Mouse (Mus musculus) forebrain, embryonic 12.5 days (tissue): ENCODE measurements around the gene Arl5a. TPM values are rescaled to one million over a fixed set of nuclear protein-coding genes. Genes with fewer than 3 reads are reported as not detected.

Experiments used
- ATAC-seq: fragments of 200-750 bp; cut with Nextera tagmentation; 2 replicates; pipeline ENCODE4 v1.8.0; 2017; ENCODE audit warnings: moderate TSS enrichment; ENCODE audit not compliant: low FRiP score
- H3K27ac ChIP-seq: fragments of 300-500 bp; sonication (generic); 2 replicates; pipeline ENCODE4 v1.5.1; 2016; ENCODE audit warnings: mild to moderate bottlenecking
- H3K27me3 ChIP-seq: fragments of 300-500 bp; sonication (generic); 2 replicates; pipeline ENCODE4 v1.6.1; 2016; ENCODE audit warnings: mild to moderate bottlenecking
- H3K36me3 ChIP-seq: fragments of 300-500 bp; sonication (generic); replicated peaks from 2 replicates; pipeline ENCODE4 v1.6.1; 2016; ENCODE audit warnings: mild to moderate bottlenecking
- H3K4me1 ChIP-seq: fragments of 300-500 bp; sonication (generic); 2 replicates; pipeline ENCODE4 v1.6.1; 2016
- H3K4me2 ChIP-seq: fragments of 300-500 bp; sonication (generic); 2 replicates; pipeline ENCODE4 v1.6.1; 2016; ENCODE audit warnings: mild to moderate bottlenecking, moderate library complexity
- H3K4me3 ChIP-seq: fragments of 300-500 bp; sonication (generic); replicated peaks from 2 replicates; pipeline ENCODE4 v1.5.1; 2016; ENCODE audit warnings: mild to moderate bottlenecking
- H3K9ac ChIP-seq: fragments of 300-500 bp; sonication (generic); 2 replicates; pipeline ENCODE4 v1.6.1; 2016; ENCODE audit warnings: mild to moderate bottlenecking
- H3K9me3 ChIP-seq: fragments of 300-500 bp; sonication (generic); 2 replicates; pipeline ENCODE4 v1.6.1; 2016
- WGBS: fragments of 180-500 bp; shearing (Covaris S2); methylation state at CpG from one replicate; pipeline ENCODE4 v1.1.7; 2016; 5-methylcytosine and 5-hydroxymethylcytosine counted together
- polyA plus RNA-seq: library from polyadenylated mRNA; unstranded; fragments of >200 nt; fragmentation: Nextera tagmentation; extraction: Ambion mirVana; gene quantifications from 2 replicates; pipeline ENCODE4 v1.2.1, GENCODE M21; 2016

Arl5a gene
- polyA plus RNA-seq, 1 experiment from 2014 or later: 67.8 TPM

DNA sequence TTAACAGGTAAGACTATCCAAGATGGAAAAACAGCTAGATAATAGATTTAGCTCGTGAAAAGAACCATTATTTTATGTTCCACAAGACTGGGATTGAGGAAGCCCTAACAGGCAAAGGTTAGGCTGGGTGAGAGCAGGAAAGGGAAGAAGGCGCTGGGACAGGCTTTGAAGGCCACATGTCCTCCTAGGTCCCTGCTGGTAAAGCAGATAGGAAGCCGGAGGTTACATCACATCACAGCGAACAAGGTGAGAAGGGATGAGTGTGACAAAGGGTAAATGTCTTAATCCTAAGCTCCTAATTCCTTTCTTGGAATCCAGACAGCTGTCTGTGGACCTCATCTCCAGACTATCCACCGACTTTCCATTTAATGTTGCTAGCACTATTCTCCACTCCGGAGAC lies 5.4 kb downstream of the Arl5a start:
- Histone ChIP-seq H3K9me3 (peaks cover 15% of the 10 kb centered on the region; the same call in 1 of the 2 replicates), H3K27ac (no peak overlapping the region), H3K4me2 (no peak overlapping the region), H3K4me3 (no peak overlapping the region), H3K27me3 (no peaks in the 10 kb centered on the region), H3K36me3 (peaks cover 22% of the 10 kb centered on the region), H3K4me1 (peaks cover 26% of the 10 kb centered on the region), H3K9ac (no peak overlapping the region)
- WGBS: 92% methylated on average over 6 of the region's 6 CpGs
- no peak for ATAC-seq

DNA sequence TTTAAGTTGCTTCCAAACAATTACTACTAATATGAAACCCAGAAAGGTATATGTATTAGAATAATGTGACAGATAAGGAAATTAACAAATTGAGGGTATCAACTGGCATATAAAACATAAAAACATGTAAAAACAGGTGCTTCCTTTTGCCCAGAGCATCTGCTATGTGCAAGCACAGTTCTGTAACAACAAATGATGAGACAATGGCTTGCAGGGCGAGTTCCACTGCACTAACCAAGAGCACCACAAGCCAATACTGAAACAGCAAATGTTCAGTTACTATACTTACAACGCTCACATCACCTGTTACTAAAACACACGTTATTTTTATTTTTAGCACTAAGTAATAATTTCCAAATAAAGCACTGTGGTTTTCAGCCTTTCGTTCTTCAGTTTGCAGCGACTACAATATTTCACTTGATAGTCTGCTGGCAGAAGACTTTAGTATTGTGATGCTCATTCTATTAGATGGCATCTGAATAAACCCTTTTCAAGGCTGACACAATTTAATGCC lies 12.1 kb downstream of the Arl5a start:
- no peak overlapping the region for H3K27ac ChIP-seq
- WGBS: 96% methylated on average over 5 of the region's 5 CpGs
- peaks cover 42% of the 10 kb centered on the region for H3K9me3 ChIP-seq
- no peaks in the 10 kb centered on the region for H3K4me1 ChIP-seq
- no peak overlapping the region for H3K4me3 ChIP-seq
- ATAC-seq: no peak
- no peak overlapping the region for H3K4me2 ChIP-seq
- no peak overlapping the region for H3K9ac ChIP-seq
- peaks cover 79% of the 10 kb centered on the region for H3K36me3 ChIP-seq
- no peaks in the 10 kb centered on the region for H3K27me3 ChIP-seq

DNA sequence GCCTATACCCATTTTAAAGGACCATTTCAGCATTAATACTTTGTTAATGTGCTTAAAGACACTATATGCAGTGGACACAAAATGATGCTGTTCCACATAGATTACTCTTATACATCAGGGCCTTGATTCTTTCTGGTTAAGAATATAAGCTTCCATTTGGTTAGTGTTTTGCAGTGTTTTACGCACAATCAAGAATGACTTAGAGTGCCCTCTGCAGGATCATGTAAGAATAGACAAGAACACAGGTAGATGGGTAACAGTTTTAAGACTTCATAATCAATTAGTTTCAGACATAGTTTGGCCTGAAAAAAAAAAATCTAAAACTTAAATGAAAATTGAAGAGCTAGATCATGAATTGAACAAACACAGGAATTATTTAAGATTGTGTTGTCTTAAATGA lies 18.2 kb downstream of the Arl5a start:
- no peak overlapping the region for H3K9ac ChIP-seq
- no peaks in the 10 kb centered on the region for H3K27me3 ChIP-seq
- H3K9me3 ChIP-seq: peaks cover 26% of the 10 kb centered on the region
- peaks cover 78% of the 10 kb centered on the region for H3K36me3 ChIP-seq
- 96% methylated on average over 1 of the region's 1 CpGs for WGBS
- H3K4me1 ChIP-seq: no peaks in the 10 kb centered on the region
- H3K4me3 ChIP-seq: no peak overlapping the region
- no peak overlapping the region for H3K27ac ChIP-seq
- ATAC-seq: no peak
- H3K4me2 ChIP-seq: no peak overlapping the region

DNA sequence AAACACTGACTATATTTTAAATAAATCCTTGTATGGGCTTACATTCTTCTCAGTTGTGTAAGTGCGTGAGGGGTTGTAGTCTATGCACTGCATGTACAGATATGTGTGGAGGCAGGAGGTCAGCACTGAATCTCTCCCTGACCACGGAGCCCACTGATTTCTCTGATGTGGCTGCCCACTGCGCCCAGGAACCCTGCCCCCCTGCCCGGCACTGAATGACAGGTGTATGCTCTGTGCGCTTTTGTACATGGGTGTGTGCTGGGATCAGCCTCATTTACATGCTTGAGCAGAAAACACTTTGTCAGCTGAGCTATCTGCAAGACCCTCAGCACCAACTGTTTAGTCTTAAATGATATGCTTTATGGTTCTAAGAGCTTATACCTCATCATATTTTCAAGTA lies 19.5 kb downstream of the Arl5a start:
- Histone ChIP-seq H3K9me3 (peaks cover 14% of the 10 kb centered on the region), H3K27ac (no peak overlapping the region), H3K4me2 (no peak overlapping the region), H3K4me3 (no peak overlapping the region), H3K36me3 (peaks cover 68% of the 10 kb centered on the region), H3K9ac (no peak overlapping the region), H3K27me3 (no peaks in the 10 kb centered on the region), H3K4me1 (no peaks in the 10 kb centered on the region)
- whole genome bisulfite sequencing: 95% methylated on average over 5 of the region's 5 CpGs
- no peak for ATAC-seq

DNA sequence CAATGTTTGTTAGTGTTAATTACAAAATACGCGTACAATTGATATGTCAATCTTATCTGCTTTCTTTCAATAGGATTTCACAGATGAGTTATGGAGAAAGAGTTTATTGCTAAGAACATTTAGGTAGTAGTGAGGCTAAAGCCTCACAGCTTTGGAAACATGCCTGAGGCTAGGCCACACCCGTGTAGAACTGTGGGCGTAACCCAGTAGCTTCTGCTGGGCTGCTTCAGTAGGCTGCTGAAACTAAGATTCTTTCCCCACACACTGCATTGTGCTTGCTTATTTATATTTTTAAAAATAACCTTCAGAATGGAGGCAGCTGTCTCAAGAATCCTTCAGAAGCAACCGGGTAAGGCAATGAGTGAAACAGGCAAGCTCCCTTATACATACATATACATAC lies 30.2 kb downstream of the Arl5a start:
- no peak overlapping the region for H3K27ac ChIP-seq
- no peaks in the 10 kb centered on the region for H3K4me1 ChIP-seq
- no peaks in the 10 kb centered on the region for H3K9me3 ChIP-seq
- H3K4me3 ChIP-seq: no peak overlapping the region
- H3K36me3 ChIP-seq: peaks cover 5% of the 10 kb centered on the region
- H3K27me3 ChIP-seq: no peaks in the 10 kb centered on the region
- WGBS: 92% methylated on average over 5 of the region's 5 CpGs
- no peak for ATAC-seq
- H3K9ac ChIP-seq: no peak overlapping the region
- no peak overlapping the region for H3K4me2 ChIP-seq

DNA sequence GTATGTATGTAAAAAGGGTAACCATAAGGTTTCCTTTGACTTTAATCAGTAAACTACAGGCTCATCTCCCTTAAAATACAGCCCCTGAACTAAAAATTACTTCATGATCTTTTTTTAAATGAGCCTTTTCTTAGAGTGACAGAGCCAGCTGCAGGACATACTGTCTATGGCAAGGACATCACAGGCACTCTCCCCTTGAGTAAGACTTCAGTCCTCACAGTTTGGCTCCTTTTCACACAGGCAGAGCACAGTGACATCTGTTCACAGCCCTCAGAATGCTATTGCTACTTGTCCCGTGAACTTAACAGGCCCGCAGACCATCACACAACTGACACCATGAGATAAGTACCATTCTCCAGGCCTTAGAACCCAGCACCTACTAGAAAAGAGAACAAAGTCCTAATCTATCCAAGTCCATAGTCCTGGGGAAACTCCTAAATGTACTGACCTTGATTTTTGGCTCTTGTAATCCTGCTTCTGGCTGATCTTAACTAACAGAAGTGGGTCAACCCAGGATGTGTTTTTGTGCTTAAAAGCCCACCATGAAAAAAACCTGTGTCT lies 34.2 kb downstream of the Arl5a start:
- no peak for ATAC-seq
- Histone ChIP-seq H3K9ac (no peak overlapping the region), H3K27me3 (no peaks in the 10 kb centered on the region), H3K9me3 (no peaks in the 10 kb centered on the region), H3K4me3 (no peak overlapping the region), H3K4me2 (no peak overlapping the region), H3K27ac (no peak overlapping the region), H3K36me3 (no peaks in the 10 kb centered on the region), H3K4me1 (no peaks in the 10 kb centered on the region)
- WGBS: 81% methylated on average over 2 of the region's 2 CpGs

DNA sequence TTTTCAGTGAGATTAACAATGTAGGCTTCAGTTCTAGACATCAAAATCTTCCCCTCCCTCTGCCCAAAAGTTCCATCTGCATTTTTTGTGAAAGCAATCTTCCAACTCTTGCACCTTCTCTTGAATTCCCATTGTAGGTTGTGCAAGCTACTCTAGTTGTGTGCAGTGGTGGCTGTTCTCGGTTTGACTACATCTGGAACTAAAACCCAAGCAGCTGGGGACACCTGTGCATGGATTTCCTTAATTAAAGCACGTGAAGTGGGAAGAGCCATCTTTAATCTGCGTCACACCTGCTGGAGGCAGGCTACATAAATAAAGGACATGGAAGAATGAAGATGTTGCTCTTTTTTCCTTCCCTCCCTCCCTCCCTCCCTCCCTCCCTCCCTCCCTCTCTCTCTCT lies 34.7 kb downstream of the Arl5a start:
- no peak overlapping the region for H3K4me2 ChIP-seq
- no peaks in the 10 kb centered on the region for H3K36me3 ChIP-seq
- no peaks in the 10 kb centered on the region for H3K9me3 ChIP-seq
- H3K4me3 ChIP-seq: no peak overlapping the region
- no peak overlapping the region for H3K9ac ChIP-seq
- no peaks in the 10 kb centered on the region for H3K27me3 ChIP-seq
- no peak for ATAC-seq
- no peaks in the 10 kb centered on the region for H3K4me1 ChIP-seq
- 72% methylated on average over 3 of the region's 3 CpGs for WGBS
- H3K27ac ChIP-seq: no peak overlapping the region

DNA sequence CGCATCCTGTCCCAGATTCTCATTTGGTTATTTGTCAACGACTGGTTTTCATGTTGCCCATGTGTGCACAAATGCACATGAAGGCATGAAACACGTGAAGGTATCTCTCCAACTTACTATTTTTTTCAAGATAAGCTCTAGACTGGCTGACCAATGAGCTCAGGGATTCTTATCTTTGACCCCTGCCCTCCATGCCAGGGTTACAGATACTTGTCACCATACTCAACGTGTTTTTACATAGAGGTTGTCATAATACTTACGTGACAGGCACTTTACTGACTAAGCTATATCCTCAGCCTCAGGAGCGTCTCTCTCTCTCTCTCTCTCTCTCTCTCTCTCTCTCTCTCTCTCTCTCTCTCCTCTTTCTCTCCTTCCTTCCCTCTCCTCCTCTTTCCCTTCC lies 38.2 kb downstream of the Arl5a start:
- H3K27ac ChIP-seq: no peak overlapping the region
- no peak overlapping the region for H3K4me3 ChIP-seq
- ATAC-seq: no peak
- no peaks in the 10 kb centered on the region for H3K36me3 ChIP-seq
- no peak overlapping the region for H3K9ac ChIP-seq
- no peak overlapping the region for H3K4me2 ChIP-seq
- H3K9me3 ChIP-seq: no peaks in the 10 kb centered on the region
- 93% methylated on average over 6 of the region's 6 CpGs for WGBS
- no peaks in the 10 kb centered on the region for H3K4me1 ChIP-seq
- H3K27me3 ChIP-seq: no peaks in the 10 kb centered on the region

DNA sequence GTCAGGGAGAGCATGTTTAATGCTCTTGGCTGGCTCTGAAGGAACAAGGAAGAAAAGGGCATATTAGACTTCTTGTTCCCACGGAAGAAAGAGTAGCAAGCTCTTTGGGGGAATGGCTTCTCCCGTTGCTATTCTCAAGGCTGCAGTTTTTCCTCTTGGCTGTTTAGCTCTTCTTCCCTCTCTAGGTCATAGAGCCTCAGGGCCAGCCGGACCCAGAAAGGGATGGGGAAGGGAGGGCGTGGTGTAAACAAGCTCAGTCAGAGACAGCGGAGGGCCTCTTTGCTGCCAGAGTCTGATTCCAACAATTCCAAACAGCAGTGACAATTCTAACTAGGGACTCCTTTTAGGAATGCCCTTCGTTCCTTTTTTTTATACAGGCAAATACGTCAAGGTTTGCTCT lies 38.7 kb downstream of the Arl5a start:
- Histone ChIP-seq H3K4me1 (no peaks in the 10 kb centered on the region), H3K4me3 (no peak overlapping the region), H3K27me3 (no peaks in the 10 kb centered on the region), H3K36me3 (no peaks in the 10 kb centered on the region), H3K9ac (no peak overlapping the region), H3K4me2 (no peak overlapping the region), H3K27ac (no peak overlapping the region), H3K9me3 (no peaks in the 10 kb centered on the region)
- no peak for ATAC-seq
- WGBS: 76% methylated on average over 7 of the region's 7 CpGs

DNA sequence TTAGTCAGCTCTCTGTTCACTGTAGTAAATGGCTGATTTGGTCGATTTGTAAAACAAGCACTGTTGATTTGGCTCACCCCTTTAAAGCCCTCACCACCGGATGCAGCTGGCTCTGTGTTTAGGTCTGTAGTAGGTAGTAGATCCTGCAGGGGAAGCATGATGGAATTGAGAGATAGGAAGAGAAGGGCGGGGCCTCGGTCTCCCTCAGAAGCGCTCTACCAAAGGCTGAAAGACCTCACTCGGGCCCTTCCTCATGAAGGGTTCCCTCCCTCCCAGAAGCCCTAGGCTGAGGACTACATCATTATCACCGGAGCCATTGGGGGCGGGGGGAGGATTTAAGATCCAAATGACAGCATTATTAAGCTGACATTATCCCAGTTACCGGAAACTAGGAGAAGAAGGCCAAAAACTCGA lies 45.8 kb downstream of the Arl5a start:
- H3K9me3 ChIP-seq: no peaks in the 10 kb centered on the region
- no peak overlapping the region for H3K4me3 ChIP-seq
- H3K4me2 ChIP-seq: no peak overlapping the region
- WGBS: 78% methylated on average over 10 of the region's 10 CpGs
- ATAC-seq: no peak
- H3K27ac ChIP-seq: no peak overlapping the region
- no peaks in the 10 kb centered on the region for H3K4me1 ChIP-seq
- H3K27me3 ChIP-seq: no peaks in the 10 kb centered on the region
- H3K36me3 ChIP-seq: no peaks in the 10 kb centered on the region
- H3K9ac ChIP-seq: no peak overlapping the region

DNA sequence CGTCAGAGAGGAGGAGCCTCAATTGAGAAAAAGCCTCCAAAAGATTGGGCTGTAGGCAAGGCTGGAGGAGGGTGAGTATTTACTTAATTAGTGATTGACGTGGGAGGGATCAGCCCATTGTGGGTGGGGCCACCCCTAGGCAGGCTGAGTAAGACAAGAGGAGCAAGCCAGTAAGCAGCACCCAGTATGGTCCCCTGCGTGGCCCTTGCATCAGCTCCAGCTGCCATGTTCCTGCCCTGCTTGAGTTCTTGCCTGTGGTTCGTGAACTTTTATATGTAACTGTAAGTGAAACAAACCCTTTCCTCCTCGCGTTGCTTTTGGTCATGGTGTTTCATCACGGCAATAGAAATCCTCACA lies 46.3 kb downstream of the Arl5a start, which contains the start of gene Neb:
TSS of gene Neb (minus strand) at position 27 of the 357 bp plus-strand sequence.
- Histone ChIP-seq H3K4me3 (no peak within 1 kb of the TSS), H3K9me3 (no peaks in the 10 kb centered on the region), H3K4me1 (no peaks in the 10 kb centered on the region), H3K27ac (no peak within 1 kb of the TSS), H3K36me3 (no peaks in the 10 kb centered on the region), H3K4me2 (0 out of 2 replicates have a peak within 1 kb of the TSS, but pooled peaks have one; percentile 1), H3K27me3 (no peaks in the 10 kb centered on the region), H3K9ac (no peak within 1 kb of the TSS)
- WGBS: 54% methylated on average over 7 of the region's 7 CpGs
- ATAC-seq: no peak

DNA sequence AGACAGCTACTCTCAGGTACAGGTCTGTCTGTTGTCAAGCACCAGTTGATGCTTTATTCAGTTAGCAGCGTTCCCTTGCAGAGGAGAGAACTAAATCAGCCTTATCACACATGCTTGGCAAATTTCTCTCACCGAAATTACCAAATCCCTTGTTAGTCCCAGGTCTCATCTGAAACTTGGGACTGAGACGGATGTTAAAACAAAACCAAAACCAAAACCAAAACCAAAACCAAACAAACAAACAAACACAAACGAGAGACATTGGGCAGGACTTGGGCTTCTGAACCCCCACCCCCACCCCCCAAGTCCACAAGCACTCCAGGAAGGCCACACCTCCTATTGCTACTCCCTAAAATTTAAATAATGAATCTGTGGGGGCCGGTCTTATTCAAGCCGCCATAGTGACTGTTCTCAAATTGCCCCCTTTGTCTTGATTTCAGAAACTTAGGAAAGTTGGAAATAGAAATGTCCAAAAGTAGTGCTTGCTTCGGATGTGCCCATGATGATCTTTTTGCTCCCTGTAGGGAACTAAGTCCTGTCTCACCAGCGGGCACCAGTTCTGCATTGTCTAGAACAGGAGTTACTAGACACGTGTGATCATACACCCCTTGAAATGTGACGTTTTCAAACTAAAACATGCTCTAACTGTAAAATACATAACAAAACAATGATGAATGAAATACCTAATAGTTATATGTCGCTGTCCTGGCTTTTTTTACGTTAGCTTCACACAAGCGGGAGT lies 46.8 kb downstream of the Arl5a start:
- no peak for ATAC-seq

DNA sequence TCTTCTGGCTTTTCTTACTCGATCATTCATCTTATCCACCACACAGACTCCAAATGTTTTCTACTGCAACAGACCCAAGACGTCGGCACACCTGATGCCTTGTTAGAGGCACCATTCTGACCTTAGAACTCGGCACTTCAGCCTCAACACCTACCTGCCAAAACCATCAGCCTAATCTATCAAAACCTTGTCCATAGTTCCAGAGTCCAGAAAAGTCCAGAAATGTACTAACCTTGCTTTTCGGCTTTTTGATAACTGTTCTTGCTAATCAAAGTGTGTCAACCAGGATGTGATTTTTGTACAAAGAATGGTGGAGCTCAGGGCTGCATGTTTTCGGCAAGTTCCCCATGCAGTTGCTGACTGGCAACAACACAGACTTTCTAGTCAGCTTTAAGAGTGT lies 50.0 kb downstream of the Arl5a start:
- H3K36me3 ChIP-seq: no peaks in the 10 kb centered on the region
- no peak overlapping the region for H3K4me2 ChIP-seq
- H3K27ac ChIP-seq: no peak overlapping the region
- ATAC-seq: no peak
- H3K4me1 ChIP-seq: no peaks in the 10 kb centered on the region
- 94% methylated on average over 6 of the region's 6 CpGs for WGBS
- no peaks in the 10 kb centered on the region for H3K27me3 ChIP-seq
- no peak overlapping the region for H3K9ac ChIP-seq
- H3K4me3 ChIP-seq: no peak overlapping the region
- no peaks in the 10 kb centered on the region for H3K9me3 ChIP-seq

More for the DNA sequence above, 46.8 kb downstream of the Arl5a start:
- Histone ChIP-seq H3K4me3 (no peak overlapping the region), H3K9ac (no peak overlapping the region), H3K27ac (no peak overlapping the region), H3K9me3 (no peaks in the 10 kb centered on the region), H3K27me3 (no peaks in the 10 kb centered on the region), H3K4me1 (no peaks in the 10 kb centered on the region), H3K36me3 (no peaks in the 10 kb centered on the region), H3K4me2 (0 out of 2 replicates have a peak overlapping the region, but pooled peaks have one; percentile 1)
- WGBS: 54% methylated on average over 13 of the region's 13 CpGs
